Mouse (Mus musculus): Measurements from ENCODE around the gene Bet1l.

- no peak for TF ChIP-seq POLR2A (IDR thresholded peaks at IDR 0.05; ENCODE audit: borderline replicate concordance, insufficient read depth, low read length)
- TF ChIP-seq CTCF (IDR thresholded peaks at IDR 0.05; ENCODE audit: borderline replicate concordance, insufficient read depth, low read depth, low read length) = 0 out of 2 replicates have a peak, but pooled peaks have one; percentile 11
Measured at GRCm38 (mm10) chr7:140810496-140810895, 46.9 kb downstream of the Bet1l start.

Data from cerebellum, adult 2 months (tissue).